Mouse (Mus musculus): ENCODE measurements around the gene Sfn.

The Sfn gene

GRCm38 (mm10) chr4:133583690-133584058 is 18.3 kb downstream of the Sfn start:
- DNase-seq (ENCODE audit: low read depth, low spot score) = no peak

GRCm38 (mm10) chr4:133577983-133578382 is 24.0 kb downstream of the Sfn start:
- DNase-seq (ENCODE audit: low read depth, low spot score) = no peak

- no peak for DNase-seq (ENCODE audit: low read depth, low spot score)
Observed at GRCm38 (mm10) chr4:133574843-133575202, 27.1 kb downstream of the Sfn start.

- DNase-seq (ENCODE audit: low read depth, low spot score) = peak; percentile 88
Observed at GRCm38 (mm10) chr4:133574070-133574842, 27.7 kb downstream of the Sfn start, which contains the start of gene Gpatch3. TSS of gene Gpatch3 (plus strand) at chr4:133574745.

GRCm38 (mm10) chr4:133570066-133570466 is 31.9 kb downstream of the Sfn start:
- no peak for DNase-seq (ENCODE audit: low read depth, low spot score)

- no peak for DNase-seq (ENCODE audit: low read depth, low spot score)
Observed at GRCm38 (mm10) chr4:133569291-133570065, 32.5 kb downstream of the Sfn start.

GRCm38 (mm10) chr4:133567251-133567650 is 34.7 kb downstream of the Sfn start:
- DNase-seq (ENCODE audit: low read depth, low spot score) = no peak

- no peak for DNase-seq (ENCODE audit: low read depth, low spot score)
Observed at GRCm38 (mm10) chr4:133563123-133563571, 38.8 kb downstream of the Sfn start.

GRCm38 (mm10) chr4:133561622-133562021 is 40.3 kb downstream of the Sfn start:
- no peak for DNase-seq (ENCODE audit: low read depth, low spot score)

GRCm38 (mm10) chr4:133559846-133560245 is 42.1 kb downstream of the Sfn start:
- no peak for DNase-seq (ENCODE audit: low read depth, low spot score)

GRCm38 (mm10) chr4:133557041-133557717 is 44.8 kb downstream of the Sfn start:
- DNase-seq (ENCODE audit: low read depth, low spot score) = no peak

- DNase-seq (ENCODE audit: low read depth, low spot score) = no peak
Observed at GRCm38 (mm10) chr4:133553448-133554330, 48.3 kb downstream of the Sfn start.

GRCm38 (mm10) chr4:133552768-133553447 is 49.1 kb downstream of the Sfn start, which contains the start of gene Nr0b2:
TSS of gene Nr0b2 (plus strand) at chr4:133553376.
- no peak for DNase-seq (ENCODE audit: low read depth, low spot score)

- no peak for DNase-seq (ENCODE audit: low read depth, low spot score)
Observed at GRCm38 (mm10) chr4:133552029-133552428, 49.9 kb downstream of the Sfn start.

Measured in embryo, embryonic 11.5 days (tissue).